Mouse (Mus musculus) C2C12 (cell line): ENCODE data around the gene Mrpl33.

Experiments used
- CTCF ChIP-seq: IDR thresholded peaks from one replicate; pipeline ENCODE4 v1.5.1; 2011; ENCODE audit not compliant: control insufficient read depth, insufficient read depth, insufficient read length
- MAX ChIP-seq: IDR thresholded peaks from one replicate; pipeline ENCODE4 v1.6.1; 2011; ENCODE audit warnings: mild to moderate bottlenecking, control low read depth
- USF1 ChIP-seq: IDR thresholded peaks from one replicate; pipeline ENCODE4 v1.6.1; 2011; ENCODE audit warnings: low read depth, mild to moderate bottlenecking, control low read depth, moderate library complexity

- TF ChIP-seq CTCF, result no peak
- TF ChIP-seq MAX, result peak; percentile 66
- TF ChIP-seq USF1, result peak; percentile 44
These were observed 31.1 kb downstream of the Mrpl33 start for GRCm38 (mm10) chr5:31627562-31628526.
